Mouse (Mus musculus) midbrain, embryonic 14.5 days (tissue): ENCODE measurements around the gene Slc27a5. TPM values are rescaled to one million over a fixed set of nuclear protein-coding genes. Genes with fewer than 3 reads are reported as not detected.

ENCODE experiments used
- ATAC-seq: fragments of 200-750 bp; cut with Nextera tagmentation; 2 replicates; pipeline ENCODE4 v1.8.0; 2017; ENCODE audit warnings: moderate number of reproducible peaks, moderate library complexity; ENCODE audit not compliant: low FRiP score, low TSS enrichment
- DNase-seq: peaks from one replicate; pipeline ENCODE4 v3.0.0-alpha.2; 2015
- H3K27ac ChIP-seq: fragments of 300-500 bp; sonication (generic); replicated peaks from 2 replicates; pipeline ENCODE4 v1.5.1; 2014; ENCODE audit warnings: mild to moderate bottlenecking, low read depth, low read length, moderate library complexity
- H3K27me3 ChIP-seq: fragments of 300-500 bp; sonication (generic); 2 replicates; pipeline ENCODE4 v1.6.1; 2014; ENCODE audit warnings: low read length, control low read depth, mixed read lengths; ENCODE audit not compliant: control insufficient read depth, insufficient read depth
- H3K36me3 ChIP-seq: fragments of 300-500 bp; sonication (generic); 2 replicates; pipeline ENCODE4 v1.6.1; 2014; ENCODE audit warnings: low read length, control low read depth; ENCODE audit not compliant: control insufficient read depth, insufficient read depth
- H3K4me1 ChIP-seq: fragments of 300-500 bp; sonication (generic); 2 replicates; pipeline ENCODE4 v1.6.1; 2014; ENCODE audit warnings: mild to moderate bottlenecking, antibody characterized with exemption, low read length, control low read depth; ENCODE audit not compliant: control insufficient read depth, insufficient read depth
- H3K4me2 ChIP-seq: fragments of 300-500 bp; sonication (generic); 2 replicates; pipeline ENCODE4 v1.6.1; 2014; ENCODE audit warnings: mild to moderate bottlenecking, low read length, moderate library complexity
- H3K4me3 ChIP-seq: fragments of 300-500 bp; sonication (generic); replicated peaks from 2 replicates; pipeline ENCODE4 v1.5.1; 2014; ENCODE audit warnings: low read depth, low read length
- H3K9ac ChIP-seq: fragments of 300-500 bp; sonication (generic); replicated peaks from 2 replicates; pipeline ENCODE4 v1.6.1; 2014; ENCODE audit warnings: mild to moderate bottlenecking, low read length, moderate library complexity
- H3K9me3 ChIP-seq: fragments of 300-500 bp; sonication (generic); 2 replicates; pipeline ENCODE4 v1.6.1; 2016; ENCODE audit warnings: low read length, control low read depth, mixed read lengths; ENCODE audit not compliant: control insufficient read depth
- WGBS: fragments of 180-500 bp; shearing (Covaris S2); extraction: QIAGEN DNeasy Blood & Tissue Kit; methylation state at CpG from one replicate; pipeline ENCODE4 v1.1.7; 2014; 5-methylcytosine and 5-hydroxymethylcytosine counted together
- polyA plus RNA-seq: library from polyadenylated mRNA; unstranded; fragments of >200 nt; fragmentation: Nextera tagmentation; extraction: Ambion mirVana; gene quantifications from 2 replicates; pipeline ENCODE4 v1.2.1, GENCODE M21; 2014

Gene Slc27a5
- polyA plus RNA-seq, 1 experiment from 2014 or later = 0.24 TPM

DNA sequence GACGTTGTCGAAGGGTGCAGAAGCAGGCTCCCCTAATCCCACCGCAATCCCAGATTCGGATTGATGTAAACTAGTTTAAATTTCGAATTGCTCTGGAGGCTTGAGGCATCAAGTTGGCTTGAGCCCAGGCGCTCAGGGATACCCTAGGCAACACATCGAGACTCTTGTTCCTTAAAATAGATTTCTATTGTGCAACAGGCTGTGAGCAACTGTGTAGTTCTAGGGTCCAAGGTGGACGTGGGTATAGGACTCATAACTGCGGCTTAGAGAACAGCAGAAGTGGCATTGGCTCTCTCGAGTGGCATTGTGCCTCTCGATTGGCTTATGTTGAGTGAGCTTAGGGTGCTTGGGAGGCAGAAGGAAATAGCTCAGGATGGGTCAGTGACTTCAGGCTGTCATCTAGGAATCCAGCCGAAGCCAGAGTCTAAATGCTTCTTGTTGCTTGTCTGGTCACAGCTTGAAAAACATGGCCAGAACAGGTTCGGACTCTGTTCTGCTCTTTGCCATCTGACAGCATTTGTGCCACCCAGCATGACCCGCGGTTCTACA lies 40.7 kb upstream of the Slc27a5 start:
- H3K4me2 ChIP-seq = peak overlapping the region; percentile 90
- H3K4me3 ChIP-seq = peak overlapping the region; percentile 73
- peaks cover 19% of the 10 kb centered on the region for H3K27me3 ChIP-seq
- peak overlapping the region; percentile 100 for H3K27ac ChIP-seq
- H3K4me1 ChIP-seq = peaks cover 27% of the 10 kb centered on the region
- H3K36me3 ChIP-seq = peaks cover 17% of the 10 kb centered on the region
- DNase-seq (no peak), ATAC-seq (no peak)
- peak overlapping the region; percentile 95 for H3K9ac ChIP-seq
- 24% methylated on average over 15 of the region's 15 CpGs for WGBS
- peaks cover 2% of the 10 kb centered on the region; the same call in 1 of the 2 replicates for H3K9me3 ChIP-seq

- ATAC-seq = peak; percentile 92
- Histone ChIP-seq H3K9ac (peak within 1 kb of the TSS; percentile 95), H3K9me3 (no peaks in the 10 kb centered on the region), H3K4me3 (peak within 1 kb of the TSS; percentile 73), H3K27me3 (peaks cover 13% of the 10 kb centered on the region), H3K36me3 (peaks cover 22% of the 10 kb centered on the region), H3K4me2 (peak within 1 kb of the TSS; percentile 90), H3K27ac (peak within 1 kb of the TSS; percentile 100), H3K4me1 (peaks cover 30% of the 10 kb centered on the region)
- peak; percentile 100 for DNase-seq
- under 1% methylated on average over 65 of the region's 65 CpGs for WGBS
Observed at GRCm38 (mm10) chr7:13037901-13038555, 40.0 kb upstream of the Slc27a5 start, which contains the start of gene Ube2m. Gene Ube2m (minus strand): TSS chr7:13038275.

GRCm38 (mm10) chr7:13037366-13037765 lies 39.4 kb upstream of the Slc27a5 start:
- Histone ChIP-seq H3K4me1 (peaks cover 30% of the 10 kb centered on the region), H3K9ac (peak overlapping the region; percentile 95), H3K4me2 (peak overlapping the region; percentile 90), H3K9me3 (no peaks in the 10 kb centered on the region), H3K36me3 (peaks cover 29% of the 10 kb centered on the region), H3K27me3 (peaks cover 7% of the 10 kb centered on the region; the same call in 1 of the 2 replicates), H3K4me3 (peak overlapping the region; percentile 73), H3K27ac (peak overlapping the region; percentile 100)
- WGBS = under 1% methylated on average over 31 of the region's 33 CpGs
- ATAC-seq (peak; percentile 2; the same call in 1 of the 2 replicates), DNase-seq (no peak)

- peaks cover 30% of the 10 kb centered on the region for H3K4me1 ChIP-seq
- no peak overlapping the region; the same call in 1 of the 2 replicates for H3K27ac ChIP-seq
- peak overlapping the region; percentile 90 for H3K4me2 ChIP-seq
- H3K27me3 ChIP-seq = 0 out of 2 replicates have a peak, but pooled peaks cover 1% of the 10 kb centered on the region
- peaks cover 34% of the 10 kb centered on the region for H3K36me3 ChIP-seq
- ATAC-seq = no peak
- DNase-seq = no peak
- peak overlapping the region; percentile 95 for H3K9ac ChIP-seq
- peak overlapping the region; percentile 73 for H3K4me3 ChIP-seq
- H3K9me3 ChIP-seq = no peaks in the 10 kb centered on the region
- 54% methylated on average over 4 of the region's 4 CpGs for WGBS
Observed at GRCm38 (mm10) chr7:13036806-13037205, 38.8 kb upstream of the Slc27a5 start.

DNA sequence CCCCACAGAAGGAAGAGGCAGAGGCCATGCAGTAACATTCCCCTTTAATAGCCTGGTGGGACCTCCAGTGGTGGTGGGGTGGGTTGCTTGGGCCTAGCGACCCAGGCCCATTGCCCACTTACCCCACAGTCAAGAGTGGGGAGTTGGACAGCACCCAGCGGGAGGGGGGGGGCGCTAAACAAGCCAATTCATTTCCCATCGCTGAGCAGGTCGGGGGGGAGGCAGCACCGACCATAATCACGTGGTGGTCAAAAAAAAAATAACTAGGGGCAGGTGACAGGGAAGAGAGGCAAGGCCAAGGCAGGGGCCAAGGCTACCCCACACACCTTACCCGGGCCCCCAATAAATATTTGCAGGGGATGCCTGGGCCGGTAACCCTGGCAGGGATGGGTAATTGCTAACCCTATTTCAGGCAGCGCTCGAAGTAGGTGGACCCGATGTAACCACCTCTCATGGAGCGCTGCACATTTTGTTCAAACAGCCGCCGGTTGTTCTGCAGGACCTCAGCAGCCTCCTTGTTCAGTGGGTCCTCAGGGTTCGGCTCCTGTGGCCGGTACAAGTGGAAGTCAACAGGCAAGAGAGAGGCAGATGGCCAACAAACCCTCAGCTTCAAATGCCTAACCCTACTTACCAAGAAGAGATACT lies 37.3 kb upstream of the Slc27a5 start:
- peak overlapping the region; percentile 94; the same call in 1 of the 2 replicates for H3K27ac ChIP-seq
- peaks cover 30% of the 10 kb centered on the region for H3K4me1 ChIP-seq
- H3K4me2 ChIP-seq = peak overlapping the region; percentile 93
- 85% methylated on average over 17 of the region's 17 CpGs for WGBS
- H3K4me3 ChIP-seq = no peak overlapping the region
- peaks cover 48% of the 10 kb centered on the region for H3K36me3 ChIP-seq
- ATAC-seq (no peak), DNase-seq (no peak)
- no peaks in the 10 kb centered on the region for H3K27me3 ChIP-seq
- H3K9ac ChIP-seq = no peak overlapping the region; the same call in 1 of the 2 replicates
- no peaks in the 10 kb centered on the region for H3K9me3 ChIP-seq

- peak within 1 kb of the TSS; percentile 53 for H3K4me3 ChIP-seq
- under 1% methylated on average over 45 of the region's 45 CpGs for WGBS
Observed at GRCm38 (mm10) chr7:13034148-13034977, 36.4 kb upstream of the Slc27a5 start, which contains the start of gene Chmp2a. Gene Chmp2a (minus strand): TSS chr7:13034807.

DNA sequence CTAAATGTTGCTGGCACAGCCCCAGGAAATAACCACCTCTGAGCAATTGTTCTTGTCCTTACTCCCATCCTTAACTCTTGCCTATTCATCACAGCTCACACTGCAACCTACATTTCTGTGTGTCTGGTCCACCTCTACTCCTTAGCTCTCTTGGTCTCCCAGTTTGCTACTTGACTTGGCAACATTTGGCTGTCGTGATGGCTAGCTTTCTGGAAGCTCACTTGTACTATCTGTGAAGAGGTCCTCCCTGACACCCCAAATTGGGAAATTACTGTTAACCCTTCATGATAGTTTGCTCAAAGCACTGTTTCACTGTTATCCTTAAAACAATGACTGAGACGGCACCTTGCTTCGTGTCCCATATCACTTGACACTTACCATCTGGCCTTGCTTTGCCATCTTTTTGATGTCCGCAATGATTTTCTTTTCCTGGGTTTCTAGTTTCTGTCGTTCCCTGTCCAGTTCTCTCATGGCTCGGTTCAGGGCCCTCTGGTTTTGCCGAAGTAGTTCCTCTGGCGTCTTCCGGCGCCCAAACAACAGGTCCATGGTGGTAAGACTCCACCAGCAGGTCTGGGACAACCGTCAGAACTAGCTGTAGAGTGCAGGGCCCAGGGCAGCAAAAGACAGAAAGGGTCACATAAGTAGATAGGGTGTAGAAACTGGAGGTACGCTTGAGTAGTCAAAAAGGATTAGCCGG lies 35.6 kb upstream of the Slc27a5 start:
- Histone ChIP-seq H3K4me3 (peak overlapping the region; percentile 53), H3K27ac (peak overlapping the region; percentile 94), H3K36me3 (peaks cover 65% of the 10 kb centered on the region), H3K9me3 (no peaks in the 10 kb centered on the region), H3K4me2 (peak overlapping the region; percentile 93), H3K27me3 (no peaks in the 10 kb centered on the region), H3K4me1 (peaks cover 24% of the 10 kb centered on the region), H3K9ac (peak overlapping the region; percentile 79)
- no peak for DNase-seq
- WGBS = 50% methylated on average over 13 of the region's 13 CpGs
- ATAC-seq = no peak

More at GRCm38 (mm10) chr7:13034148-13034977, 36.4 kb upstream of the Slc27a5 start, which contains the start of gene Chmp2a:
- H3K4me2 ChIP-seq = peak within 1 kb of the TSS; percentile 93
- peaks cover 58% of the 10 kb centered on the region for H3K36me3 ChIP-seq
- H3K4me1 ChIP-seq = peaks cover 30% of the 10 kb centered on the region
- H3K27me3 ChIP-seq = no peaks in the 10 kb centered on the region
- ATAC-seq = peak; percentile 83
- H3K27ac ChIP-seq = peak within 1 kb of the TSS; percentile 94
- H3K9ac ChIP-seq = peak within 1 kb of the TSS; percentile 79
- peak; percentile 99 for DNase-seq
- no peaks in the 10 kb centered on the region for H3K9me3 ChIP-seq
